Mouse (Mus musculus) ovary, postnatal 10 days (tissue): Measurements from ENCODE around the gene Dnah8.

Source experiments
- DNase-seq: peaks from one replicate; pipeline ENCODE4 v3.0.0; 2022; ENCODE audit warnings: low spot score

Gene Dnah8

GRCm38 (mm10) chr17:30880391-30880790, 256.2 kb downstream of the Dnah8 start:
- no peak for DNase-seq

GRCm38 (mm10) chr17:30881001-30881400, 256.8 kb downstream of the Dnah8 start:
- no peak for DNase-seq

GRCm38 (mm10) chr17:30882206-30882605, 258.1 kb downstream of the Dnah8 start:
- no peak for DNase-seq

GRCm38 (mm10) chr17:30883534-30883933, 259.4 kb downstream of the Dnah8 start:
- no peak for DNase-seq

- DNase-seq = no peak
Observed at GRCm38 (mm10) chr17:30892086-30892485, 267.9 kb downstream of the Dnah8 start.

- no peak for DNase-seq
Observed at GRCm38 (mm10) chr17:30892730-30893129, 268.6 kb downstream of the Dnah8 start.

GRCm38 (mm10) chr17:30897075-30897474, 272.9 kb downstream of the Dnah8 start:
- no peak for DNase-seq

- DNase-seq = no peak
Observed at GRCm38 (mm10) chr17:30901627-30902026, 277.5 kb downstream of the Dnah8 start, which contains the start of gene Glp1r. Gene Glp1r (plus strand): TSS chr17:30901817.

GRCm38 (mm10) chr17:30904096-30904495, 279.9 kb downstream of the Dnah8 start:
- no peak for DNase-seq

- no peak for DNase-seq
Observed at GRCm38 (mm10) chr17:30907577-30907976, 283.4 kb downstream of the Dnah8 start.

GRCm38 (mm10) chr17:30910866-30911731, 286.9 kb downstream of the Dnah8 start:
- no peak for DNase-seq

GRCm38 (mm10) chr17:30911732-30912088, 287.6 kb downstream of the Dnah8 start:
- DNase-seq = no peak

GRCm38 (mm10) chr17:30912536-30912935, 288.4 kb downstream of the Dnah8 start:
- DNase-seq = no peak

GRCm38 (mm10) chr17:30914264-30914663, 290.1 kb downstream of the Dnah8 start:
- no peak for DNase-seq

- no peak for DNase-seq
Observed at GRCm38 (mm10) chr17:30923566-30923965, 299.4 kb downstream of the Dnah8 start.
